Mouse (Mus musculus) liver, embryonic 11.5 days (tissue): ENCODE measurements at regions not wholly inside any gene's neighbourhood (a gene's known extent, or its start where the extent isn't known, plus 50 kb on each side); places are given as distances from the start of the nearest gene placed in this dataset.

ENCODE experiments used
- ATAC-seq: fragments of 200-750 bp; cut with Nextera tagmentation; replicated peaks from 2 replicates; pipeline ENCODE4 v1.8.0; 2017; ENCODE audit warnings: moderate number of reproducible peaks, mild to moderate bottlenecking, moderate TSS enrichment, moderate library complexity; ENCODE audit not compliant: low FRiP score
- DNase-seq: peaks from one replicate; pipeline ENCODE4 v3.0.0-alpha.2; 2017; ENCODE audit warnings: low spot score
- H3K27ac ChIP-seq: fragments of 300-500 bp; sonication (generic); 2 replicates; pipeline ENCODE4 v1.5.1; 2014; ENCODE audit warnings: mild to moderate bottlenecking, low read depth, low read length, control low read depth
- H3K27me3 ChIP-seq: fragments of 300-500 bp; sonication (generic); replicated peaks from 2 replicates; pipeline ENCODE4 v1.6.1; 2014; ENCODE audit warnings: low read length, mixed read lengths; ENCODE audit not compliant: control insufficient read depth, insufficient read depth
- H3K36me3 ChIP-seq: fragments of 300-500 bp; sonication (generic); 2 replicates; pipeline ENCODE4 v1.6.1; 2014; ENCODE audit warnings: mild to moderate bottlenecking, low read length, moderate library complexity, mixed read lengths; ENCODE audit not compliant: control insufficient read depth, insufficient read depth
- H3K4me1 ChIP-seq: fragments of 300-500 bp; sonication (generic); replicated peaks from 2 replicates; pipeline ENCODE4 v1.6.1; 2014; ENCODE audit warnings: low read length, mixed read lengths; ENCODE audit not compliant: control insufficient read depth, insufficient read depth
- H3K4me2 ChIP-seq: fragments of 300-500 bp; sonication (generic); 2 replicates; pipeline ENCODE4 v1.6.1; 2014; ENCODE audit warnings: mild to moderate bottlenecking, control low read depth, moderate library complexity
- H3K4me3 ChIP-seq: fragments of 300-500 bp; sonication (generic); 2 replicates; pipeline ENCODE4 v1.5.1; 2014; ENCODE audit warnings: low read depth, low read length, control low read depth
- H3K9ac ChIP-seq: fragments of 300-500 bp; sonication (generic); 2 replicates; pipeline ENCODE4 v1.6.1; 2014; ENCODE audit warnings: low read depth, low read length, control low read depth
- H3K9me3 ChIP-seq: fragments of 300-500 bp; sonication (generic); 2 replicates; pipeline ENCODE4 v1.6.1; 2016; ENCODE audit warnings: low read length, inconsistent platforms, mixed read lengths; ENCODE audit not compliant: control insufficient read depth
- WGBS: fragments of 180-500 bp; shearing (Covaris S2); extraction: QIAGEN DNeasy Blood & Tissue Kit; methylation state at CpG from one replicate; pipeline ENCODE4 v1.1.7; 2014; 5-methylcytosine and 5-hydroxymethylcytosine counted together

GRCm38 (mm10) chr15:68462851-68463250 lies 1962.1 kb upstream of the Lrrc6 start:
- Histone ChIP-seq H3K27ac (no peak overlapping the region), H3K9me3 (no peaks in the 10 kb centered on the region), H3K4me1 (no peaks in the 10 kb centered on the region), H3K4me2 (no peak overlapping the region), H3K4me3 (no peak overlapping the region), H3K27me3 (no peaks in the 10 kb centered on the region), H3K9ac (no peak overlapping the region), H3K36me3 (no peaks in the 10 kb centered on the region)
- DNase-seq (no peak), ATAC-seq (no peak)
- WGBS = 62% methylated on average over 3 of the region's 3 CpGs

- no peaks in the 10 kb centered on the region for H3K27me3 ChIP-seq
- H3K4me1 ChIP-seq = no peaks in the 10 kb centered on the region
- H3K4me2 ChIP-seq = no peak overlapping the region
- WGBS = 41% methylated on average over 2 of the region's 2 CpGs
- no peak overlapping the region for H3K9ac ChIP-seq
- no peak overlapping the region for H3K4me3 ChIP-seq
- H3K36me3 ChIP-seq = no peaks in the 10 kb centered on the region
- ATAC-seq (no peak), DNase-seq (no peak)
- H3K9me3 ChIP-seq = no peaks in the 10 kb centered on the region
- no peak overlapping the region for H3K27ac ChIP-seq
Measured at GRCm38 (mm10) chr15:68457239-68457638, 1956.5 kb upstream of the Lrrc6 start.

- no peaks in the 10 kb centered on the region for H3K9me3 ChIP-seq
- ATAC-seq = no peak
- H3K4me3 ChIP-seq = no peak overlapping the region
- H3K36me3 ChIP-seq = no peaks in the 10 kb centered on the region
- no peaks in the 10 kb centered on the region for H3K27me3 ChIP-seq
- H3K4me1 ChIP-seq = no peaks in the 10 kb centered on the region
- no peak for DNase-seq
- H3K9ac ChIP-seq = no peak overlapping the region
- WGBS = 36% methylated on average over 2 of the region's 2 CpGs
- no peak overlapping the region for H3K4me2 ChIP-seq
- H3K27ac ChIP-seq = no peak overlapping the region
Measured at GRCm38 (mm10) chr15:68451971-68452370, 1951.3 kb upstream of the Lrrc6 start.

- Histone ChIP-seq H3K4me3 (no peak overlapping the region), H3K4me1 (no peaks in the 10 kb centered on the region), H3K9ac (no peak overlapping the region), H3K36me3 (no peaks in the 10 kb centered on the region), H3K9me3 (no peaks in the 10 kb centered on the region), H3K27me3 (no peaks in the 10 kb centered on the region), H3K4me2 (no peak overlapping the region), H3K27ac (no peak overlapping the region)
- ATAC-seq (no peak), DNase-seq (no peak)
- 81% methylated on average over 7 of the region's 7 CpGs for WGBS
Measured at GRCm38 (mm10) chr15:68445341-68445740, 1944.6 kb upstream of the Lrrc6 start.

GRCm38 (mm10) chr15:68440636-68441035 lies 1939.9 kb upstream of the Lrrc6 start:
- DNase-seq = no peak
- H3K9me3 ChIP-seq = no peaks in the 10 kb centered on the region
- H3K27me3 ChIP-seq = no peaks in the 10 kb centered on the region
- WGBS = 60% methylated on average over 9 of the region's 9 CpGs
- no peaks in the 10 kb centered on the region for H3K36me3 ChIP-seq
- no peak for ATAC-seq
- H3K4me2 ChIP-seq = no peak overlapping the region
- no peaks in the 10 kb centered on the region for H3K4me1 ChIP-seq
- no peak overlapping the region for H3K9ac ChIP-seq
- H3K4me3 ChIP-seq = no peak overlapping the region
- H3K27ac ChIP-seq = no peak overlapping the region

DNA sequence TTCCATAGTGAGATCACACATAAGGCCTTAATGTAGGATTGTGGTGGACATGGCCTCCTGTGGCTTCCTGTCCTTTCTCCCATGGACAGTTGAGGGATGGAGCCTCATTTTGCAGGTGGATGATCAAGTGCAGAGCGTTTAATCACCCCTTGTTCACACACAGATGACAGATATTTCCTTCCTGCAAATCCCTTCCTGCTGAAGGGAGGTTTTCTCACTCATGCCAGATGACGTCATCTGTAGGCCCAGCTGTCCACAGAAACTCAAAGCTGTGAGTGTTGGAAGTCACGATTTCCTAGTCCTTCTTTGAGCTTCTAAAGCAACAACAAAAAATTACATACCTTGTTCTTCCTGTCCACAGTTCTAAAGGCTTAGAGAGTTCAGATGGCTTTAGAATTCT lies 1935.3 kb upstream of the Lrrc6 start:
- DNase-seq = no peak
- no peak for ATAC-seq
- no peaks in the 10 kb centered on the region for H3K36me3 ChIP-seq
- H3K4me3 ChIP-seq = no peak overlapping the region
- H3K9ac ChIP-seq = no peak overlapping the region
- H3K4me1 ChIP-seq = no peaks in the 10 kb centered on the region
- H3K4me2 ChIP-seq = no peak overlapping the region
- H3K27me3 ChIP-seq = no peaks in the 10 kb centered on the region
- H3K27ac ChIP-seq = no peak overlapping the region
- WGBS = 38% methylated on average over 3 of the region's 3 CpGs
- no peaks in the 10 kb centered on the region for H3K9me3 ChIP-seq

DNA sequence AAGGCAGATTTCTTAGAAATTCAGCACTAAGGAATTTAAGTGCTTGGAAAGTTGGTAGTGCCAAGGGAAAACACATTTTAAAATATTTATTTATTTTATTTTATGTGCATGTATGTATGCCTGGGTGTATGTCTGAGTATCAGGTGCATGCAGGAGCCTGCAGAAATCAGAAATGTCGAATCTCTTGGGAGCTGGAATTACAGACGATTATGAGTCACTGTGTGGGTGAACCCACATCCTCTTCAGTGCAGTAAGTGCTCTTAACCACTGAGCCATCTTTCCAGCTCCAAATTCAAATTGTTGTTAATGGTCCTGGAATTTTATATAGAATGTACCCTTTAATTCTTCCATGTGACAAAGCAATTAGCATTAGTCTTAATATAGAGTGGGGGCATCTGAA lies 1930.5 kb upstream of the Lrrc6 start:
- WGBS = 60% methylated on average over 2 of the region's 2 CpGs
- no peak overlapping the region for H3K4me2 ChIP-seq
- no peak overlapping the region for H3K27ac ChIP-seq
- DNase-seq = no peak
- H3K9ac ChIP-seq = no peak overlapping the region
- no peaks in the 10 kb centered on the region for H3K9me3 ChIP-seq
- no peaks in the 10 kb centered on the region for H3K27me3 ChIP-seq
- no peak for ATAC-seq
- H3K4me3 ChIP-seq = no peak overlapping the region
- no peaks in the 10 kb centered on the region for H3K36me3 ChIP-seq
- H3K4me1 ChIP-seq = no peaks in the 10 kb centered on the region

DNA sequence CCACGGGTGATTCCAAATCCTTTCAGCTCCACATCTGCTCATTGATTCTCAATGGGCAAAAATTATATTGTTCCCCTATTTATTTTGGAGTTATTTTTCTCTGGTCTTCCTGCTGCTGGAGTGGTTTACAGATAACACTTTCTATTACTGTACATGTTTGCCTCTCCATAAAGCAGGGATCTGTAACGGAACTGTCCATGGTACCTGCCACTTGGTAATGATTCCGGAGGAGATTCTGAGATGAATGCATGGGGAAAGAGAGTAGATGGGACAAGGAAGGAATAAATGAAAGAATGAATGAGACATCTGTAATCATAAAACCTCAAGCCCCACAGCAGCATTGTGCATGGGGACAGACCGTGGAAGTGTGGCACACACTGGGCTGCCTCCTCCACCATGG lies 1929.8 kb upstream of the Lrrc6 start:
- Histone ChIP-seq H3K4me2 (no peak overlapping the region), H3K4me3 (no peak overlapping the region), H3K9ac (no peak overlapping the region), H3K27ac (no peak overlapping the region), H3K36me3 (no peaks in the 10 kb centered on the region), H3K4me1 (no peaks in the 10 kb centered on the region), H3K9me3 (no peaks in the 10 kb centered on the region), H3K27me3 (no peaks in the 10 kb centered on the region)
- WGBS = 57% methylated on average over 4 of the region's 4 CpGs
- no peak for DNase-seq
- ATAC-seq = no peak

GRCm38 (mm10) chr15:68428444-68429228 lies 1927.9 kb upstream of the Lrrc6 start:
- Histone ChIP-seq H3K9me3 (no peaks in the 10 kb centered on the region), H3K27ac (no peak overlapping the region), H3K4me1 (no peaks in the 10 kb centered on the region), H3K36me3 (no peaks in the 10 kb centered on the region), H3K9ac (no peak overlapping the region), H3K4me3 (no peak overlapping the region), H3K27me3 (no peaks in the 10 kb centered on the region), H3K4me2 (no peak overlapping the region)
- ATAC-seq = no peak
- 22% methylated on average over 6 of the region's 6 CpGs for WGBS
- DNase-seq = no peak
